Mouse (Mus musculus) stomach, embryonic 16.5 days (tissue): ENCODE results near the gene Ppfibp2. TPM values are rescaled to one million over a fixed set of nuclear protein-coding genes. Genes with fewer than 3 reads are reported as not detected.

Experiments
- ATAC-seq: fragments of 200-750 bp; cut with Nextera tagmentation; 2 replicates; pipeline ENCODE4 v1.8.0; 2017; ENCODE audit warnings: moderate number of reproducible peaks, moderate TSS enrichment; ENCODE audit not compliant: insufficient read depth, low FRiP score
- H3K27ac ChIP-seq: fragments of 300-500 bp; sonication (generic); 2 replicates; pipeline ENCODE4 v1.5.1; 2014; ENCODE audit warnings: low read length
- H3K27me3 ChIP-seq: fragments of 300-500 bp; sonication (generic); 2 replicates; pipeline ENCODE4 v1.6.1; 2014; ENCODE audit warnings: low read length, control low read depth, mixed read lengths; ENCODE audit not compliant: control insufficient read depth, insufficient read depth
- H3K36me3 ChIP-seq: fragments of 300-500 bp; sonication (generic); 2 replicates; pipeline ENCODE4 v1.6.1; 2014; ENCODE audit warnings: low read length; ENCODE audit not compliant: control insufficient read depth, insufficient read depth
- H3K4me1 ChIP-seq: fragments of 300-500 bp; sonication (generic); 2 replicates; pipeline ENCODE4 v1.6.1; 2014; ENCODE audit warnings: low read length, control low read depth, mixed read lengths; ENCODE audit not compliant: control insufficient read depth, insufficient read depth
- H3K4me2 ChIP-seq: fragments of 300-500 bp; sonication (generic); 2 replicates; pipeline ENCODE4 v1.6.1; 2014; ENCODE audit warnings: low read depth, low read length, mixed read lengths
- H3K4me3 ChIP-seq: fragments of 300-500 bp; sonication (generic); replicated peaks from 2 replicates; pipeline ENCODE4 v1.5.1; 2014; ENCODE audit warnings: mild to moderate bottlenecking, low read length
- H3K9ac ChIP-seq: fragments of 300-500 bp; sonication (generic); 2 replicates; pipeline ENCODE4 v1.6.1; 2014; ENCODE audit warnings: low read length
- H3K9me3 ChIP-seq: fragments of 300-500 bp; sonication (generic); replicated peaks from 2 replicates; pipeline ENCODE4 v1.6.1; 2016; ENCODE audit warnings: low read length, control low read depth; ENCODE audit not compliant: control insufficient read depth
- WGBS: fragments of 180-500 bp; shearing (Covaris S2); extraction: QIAGEN DNeasy Blood & Tissue Kit; methylation state at CpG from one replicate; pipeline ENCODE4 v1.1.7; 2014; 5-methylcytosine and 5-hydroxymethylcytosine counted together
- polyA plus RNA-seq: library from polyadenylated mRNA; unstranded; fragments of >200 nt; fragmentation: Nextera tagmentation; extraction: Ambion mirVana; gene quantifications from 2 replicates; pipeline ENCODE4 v1.2.1, GENCODE M21; 2015

The Ppfibp2 gene
- polyA plus RNA-seq, 1 experiment from 2014 or later, result 20.3 TPM

GRCm38 (mm10) chr7:107694254-107694947, 99.4 kb downstream of the Ppfibp2 start:
- no peaks in the 10 kb centered on the region for H3K27me3 ChIP-seq
- no peaks in the 10 kb centered on the region for H3K9me3 ChIP-seq
- peaks cover 34% of the 10 kb centered on the region for H3K4me1 ChIP-seq
- ATAC-seq, result no peak
- no peaks in the 10 kb centered on the region for H3K36me3 ChIP-seq
- WGBS, result 64% methylated on average over 10 of the region's 10 CpGs
- H3K4me2 ChIP-seq, result no peak overlapping the region
- no peak overlapping the region for H3K9ac ChIP-seq
- no peak overlapping the region for H3K4me3 ChIP-seq
- H3K27ac ChIP-seq, result no peak overlapping the region

GRCm38 (mm10) chr7:107697066-107697465, 102.1 kb downstream of the Ppfibp2 start:
- ATAC-seq, result no peak
- Histone ChIP-seq H3K4me2 (no peak overlapping the region), H3K9me3 (no peaks in the 10 kb centered on the region), H3K27me3 (no peaks in the 10 kb centered on the region), H3K4me1 (peaks cover 19% of the 10 kb centered on the region), H3K36me3 (no peaks in the 10 kb centered on the region), H3K9ac (no peak overlapping the region), H3K27ac (no peak overlapping the region), H3K4me3 (no peak overlapping the region)
- 85% methylated on average over 5 of the region's 5 CpGs for WGBS

- Histone ChIP-seq H3K4me3 (no peak overlapping the region), H3K27ac (no peak overlapping the region), H3K9ac (no peak overlapping the region), H3K9me3 (no peaks in the 10 kb centered on the region), H3K27me3 (no peaks in the 10 kb centered on the region), H3K4me2 (no peak overlapping the region), H3K4me1 (peaks cover 15% of the 10 kb centered on the region), H3K36me3 (no peaks in the 10 kb centered on the region)
- 42% methylated on average over 1 of the region's 1 CpGs for WGBS
- ATAC-seq, result no peak
These were observed 104.9 kb downstream of the Ppfibp2 start for GRCm38 (mm10) chr7:107699926-107700325.

GRCm38 (mm10) chr7:107700646-107701045, 105.6 kb downstream of the Ppfibp2 start:
- ATAC-seq, result no peak
- Histone ChIP-seq H3K36me3 (no peaks in the 10 kb centered on the region), H3K9ac (no peak overlapping the region), H3K4me1 (peaks cover 15% of the 10 kb centered on the region), H3K4me3 (no peak overlapping the region), H3K27me3 (no peaks in the 10 kb centered on the region), H3K9me3 (no peaks in the 10 kb centered on the region), H3K4me2 (no peak overlapping the region), H3K27ac (no peak overlapping the region)
- 77% methylated on average over 5 of the region's 5 CpGs for WGBS

GRCm38 (mm10) chr7:107702461-107703380, 107.7 kb downstream of the Ppfibp2 start:
- no peaks in the 10 kb centered on the region for H3K27me3 ChIP-seq
- ATAC-seq, result no peak

GRCm38 (mm10) chr7:107705941-107706340, 110.9 kb downstream of the Ppfibp2 start:
- no peak for ATAC-seq
- Histone ChIP-seq H3K9me3 (no peaks in the 10 kb centered on the region), H3K36me3 (no peaks in the 10 kb centered on the region), H3K4me2 (no peak overlapping the region), H3K4me3 (no peak overlapping the region), H3K27ac (0 out of 2 replicates have a peak overlapping the region, but pooled peaks have one; percentile 16), H3K27me3 (no peaks in the 10 kb centered on the region), H3K4me1 (peaks cover 23% of the 10 kb centered on the region), H3K9ac (no peak overlapping the region)
- 63% methylated on average over 5 of the region's 5 CpGs for WGBS

More at GRCm38 (mm10) chr7:107702461-107703380, 107.7 kb downstream of the Ppfibp2 start:
- 42% methylated on average over 13 of the region's 13 CpGs for WGBS
- Histone ChIP-seq H3K36me3 (no peaks in the 10 kb centered on the region), H3K4me2 (no peak overlapping the region), H3K9ac (peak overlapping the region; percentile 7; the same call in 1 of the 2 replicates), H3K9me3 (no peaks in the 10 kb centered on the region), H3K4me1 (peaks cover 14% of the 10 kb centered on the region), H3K27ac (peak overlapping the region; percentile 65), H3K4me3 (no peak overlapping the region)

GRCm38 (mm10) chr7:107707650-107708049, 112.6 kb downstream of the Ppfibp2 start:
- peaks cover 20% of the 10 kb centered on the region for H3K4me1 ChIP-seq
- WGBS, result 69% methylated on average over 9 of the region's 9 CpGs
- peak overlapping the region; percentile 68; the same call in 1 of the 2 replicates for H3K27ac ChIP-seq
- no peaks in the 10 kb centered on the region for H3K36me3 ChIP-seq
- H3K4me2 ChIP-seq, result no peak overlapping the region
- no peak overlapping the region; the same call in 1 of the 2 replicates for H3K9ac ChIP-seq
- H3K9me3 ChIP-seq, result no peaks in the 10 kb centered on the region
- ATAC-seq, result no peak
- H3K4me3 ChIP-seq, result no peak overlapping the region
- H3K27me3 ChIP-seq, result no peaks in the 10 kb centered on the region

GRCm38 (mm10) chr7:107708491-107709112, 113.6 kb downstream of the Ppfibp2 start:
- peaks cover 12% of the 10 kb centered on the region for H3K4me1 ChIP-seq
- no peaks in the 10 kb centered on the region for H3K27me3 ChIP-seq
- H3K4me2 ChIP-seq, result peak overlapping the region; percentile 43
- peak overlapping the region; percentile 41 for H3K9ac ChIP-seq
- no peaks in the 10 kb centered on the region for H3K9me3 ChIP-seq
- 2% methylated on average over 10 of the region's 10 CpGs for WGBS
- ATAC-seq, result peak; percentile 95
- H3K36me3 ChIP-seq, result no peaks in the 10 kb centered on the region
- H3K27ac ChIP-seq, result peak overlapping the region; percentile 68
- peak overlapping the region; percentile 36 for H3K4me3 ChIP-seq
